Mouse (Mus musculus) spleen, adult 2 months (tissue): ENCODE measurements at regions not wholly inside any gene's neighbourhood (a gene's known extent, or its start where the extent isn't known, plus 50 kb on each side); places are given as distances from the start of the nearest gene placed in this dataset.

ENCODE experiments used
- DNase-seq, 2 experiments: peaks; one replicate each; pipeline versions ENCODE4 v3.0.0 to v3.0.0-alpha.2; 2012 to 2021; ENCODE audit warnings: low spot score in 2 of 2, low read depth in 1 of 2
- H3K27ac ChIP-seq: fragments of 200-500 bp; 2 replicates; pipeline ENCODE4 v1.5.1; 2012; ENCODE audit warnings: low read length, inconsistent platforms; ENCODE audit not compliant: insufficient read depth
- H3K27me3 ChIP-seq: fragments of 200-500 bp; 2 replicates; pipeline ENCODE4 v1.6.1; 2012; ENCODE audit warnings: mild to moderate bottlenecking, moderate library complexity, low read length, inconsistent platforms; ENCODE audit not compliant: control insufficient read depth, insufficient read depth
- H3K36me3 ChIP-seq: fragments of 200-500 bp; 2 replicates; pipeline ENCODE4 v1.6.1; 2012; ENCODE audit warnings: mild to moderate bottlenecking, low read length, inconsistent platforms; ENCODE audit not compliant: control insufficient read depth, insufficient read depth
- H3K4me1 ChIP-seq: fragments of 200-500 bp; 2 replicates; pipeline ENCODE4 v1.6.1; 2011; ENCODE audit warnings: inconsistent platforms; ENCODE audit not compliant: control insufficient read depth, insufficient read depth, insufficient read length
- H3K4me3 ChIP-seq: fragments of 200-500 bp; 2 replicates; pipeline ENCODE4 v1.5.1; 2011; ENCODE audit warnings: mild to moderate bottlenecking, inconsistent platforms; ENCODE audit not compliant: insufficient read depth, insufficient read length; ENCODE audit errors: extremely low read depth
- CTCF ChIP-seq: fragments of 200-500 bp; IDR thresholded peaks from 2 replicates; pipeline ENCODE4 v1.5.1; 2011; ENCODE audit warnings: mild to moderate bottlenecking, inconsistent platforms; ENCODE audit not compliant: insufficient read depth, insufficient read length, insufficient replicate concordance; ENCODE audit errors: extremely low read depth
- POLR2A ChIP-seq: fragments of 200-500 bp; IDR thresholded peaks from 2 replicates; pipeline ENCODE4 v1.6.1; 2011; ENCODE audit warnings: low read depth, low read length, inconsistent platforms
- WGBS: fragments of 180-500 bp; shearing (Covaris S2); methylation state at CpG from one replicate; pipeline ENCODE4 v1.1.7; 2018; 5-methylcytosine and 5-hydroxymethylcytosine counted together

GRCm38 (mm10) chr17:85845059-85845458 is 157.0 kb upstream of the Six2 start:
- H3K27ac ChIP-seq: no peak overlapping the region
- H3K36me3 ChIP-seq: no peaks in the 10 kb centered on the region
- no peaks in the 10 kb centered on the region for H3K27me3 ChIP-seq
- no peaks in the 10 kb centered on the region for H3K4me1 ChIP-seq
- TF ChIP-seq CTCF: no peak
- DNase-seq: no peak
- 90% methylated on average over 6 of the region's 6 CpGs for WGBS
- H3K4me3 ChIP-seq: no peak overlapping the region

- WGBS: 92% methylated on average over 13 of the region's 13 CpGs
- no peak overlapping the region for H3K4me3 ChIP-seq
- DNase-seq: no peak
- TF ChIP-seq CTCF (no peak), POLR2A (no peak)
- no peaks in the 10 kb centered on the region for H3K27me3 ChIP-seq
- H3K27ac ChIP-seq: no peak overlapping the region
- no peaks in the 10 kb centered on the region for H3K36me3 ChIP-seq
- H3K4me1 ChIP-seq: no peaks in the 10 kb centered on the region
These were observed 156.4 kb upstream of the Six2 start for GRCm38 (mm10) chr17:85844486-85844885.

DNA sequence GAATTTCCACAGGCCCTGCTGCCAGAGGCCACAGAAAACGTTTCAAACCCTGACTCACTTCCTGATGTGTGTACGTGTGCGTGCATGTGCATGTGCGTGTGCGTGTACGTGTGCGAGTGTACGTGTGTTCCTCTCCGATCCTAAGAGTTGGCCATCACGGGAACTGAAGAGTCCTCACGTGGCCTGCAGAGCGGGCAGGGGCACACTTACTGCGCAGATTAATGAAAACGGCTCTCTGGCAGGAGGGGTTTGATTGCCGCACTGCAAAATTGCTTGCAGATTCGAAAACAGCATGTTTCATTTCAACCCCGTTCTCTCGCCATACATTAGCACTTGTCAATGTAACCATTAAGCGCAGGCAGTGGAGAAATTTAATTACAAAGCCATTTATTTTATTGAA is 135.0 kb upstream of the Six2 start:
- TF ChIP-seq POLR2A (no peak), CTCF (no peak)
- Histone ChIP-seq H3K27me3 (no peaks in the 10 kb centered on the region), H3K4me1 (no peaks in the 10 kb centered on the region), H3K4me3 (no peak overlapping the region), H3K27ac (no peak overlapping the region), H3K36me3 (no peaks in the 10 kb centered on the region)
- WGBS: 89% methylated on average over 19 of the region's 19 CpGs
- no peak for DNase-seq

GRCm38 (mm10) chr17:85821861-85822260 is 133.8 kb upstream of the Six2 start:
- no peak overlapping the region for H3K4me3 ChIP-seq
- WGBS: 62% methylated on average over 4 of the region's 4 CpGs
- no peaks in the 10 kb centered on the region for H3K27me3 ChIP-seq
- TF ChIP-seq CTCF: no peak
- no peak for TF ChIP-seq POLR2A
- no peaks in the 10 kb centered on the region for H3K36me3 ChIP-seq
- no peak overlapping the region for H3K27ac ChIP-seq
- no peak for DNase-seq
- no peaks in the 10 kb centered on the region for H3K4me1 ChIP-seq

DNA sequence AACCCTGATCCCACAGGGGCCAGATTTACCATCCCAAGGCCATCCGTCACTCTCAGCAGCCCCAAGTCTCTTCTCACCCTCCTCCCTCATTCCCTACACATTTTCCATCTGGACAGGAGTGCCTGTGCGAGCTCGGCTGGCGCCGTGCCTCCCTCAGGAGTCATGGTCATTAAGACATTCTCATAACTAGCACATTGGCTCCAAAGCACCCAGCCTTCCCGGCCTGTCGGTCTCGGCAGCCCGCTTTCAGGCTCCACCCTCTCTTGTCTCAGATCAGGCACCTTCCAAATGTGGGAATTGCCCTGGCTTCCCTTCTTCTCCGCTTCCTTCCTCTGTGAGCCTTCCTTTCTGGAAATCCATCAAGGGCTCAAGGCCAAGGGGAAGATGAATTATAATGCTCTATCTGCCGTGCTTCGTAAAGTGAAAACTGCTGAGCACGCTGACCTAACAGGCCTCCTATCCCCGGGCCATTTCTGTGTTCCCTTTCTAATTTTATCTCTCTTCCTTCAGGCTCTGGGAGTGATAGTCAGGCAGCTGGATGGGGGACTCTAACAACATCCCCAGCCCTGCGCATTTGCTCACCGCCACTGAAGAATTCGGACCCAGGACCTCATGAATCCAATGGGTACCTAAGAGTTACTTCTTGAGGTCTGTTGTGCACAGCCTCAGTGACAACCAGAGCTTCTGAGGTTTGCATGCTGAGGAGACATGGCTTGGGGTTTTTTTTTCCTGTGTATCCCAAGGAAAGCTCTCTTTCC is 130.2 kb upstream of the Six2 start:
- 88% methylated on average over 17 of the region's 17 CpGs for WGBS
- no peaks in the 10 kb centered on the region for H3K27me3 ChIP-seq
- H3K27ac ChIP-seq: no peak overlapping the region
- no peaks in the 10 kb centered on the region for H3K4me1 ChIP-seq
- TF ChIP-seq POLR2A (no peak), CTCF (no peak)
- no peaks in the 10 kb centered on the region for H3K36me3 ChIP-seq
- DNase-seq: no peak
- no peak overlapping the region for H3K4me3 ChIP-seq

GRCm38 (mm10) chr17:85816521-85816920 is 128.4 kb upstream of the Six2 start:
- no peak for DNase-seq
- WGBS: 87% methylated on average over 8 of the region's 8 CpGs
- no peaks in the 10 kb centered on the region for H3K27me3 ChIP-seq

GRCm38 (mm10) chr17:85816056-85816455 is 128.0 kb upstream of the Six2 start:
- 92% methylated on average over 8 of the region's 8 CpGs for WGBS

More at GRCm38 (mm10) chr17:85816521-85816920, 128.4 kb upstream of the Six2 start:
- TF ChIP-seq CTCF: no peak
- no peak for TF ChIP-seq POLR2A
- Histone ChIP-seq H3K4me3 (no peak overlapping the region), H3K27ac (no peak overlapping the region), H3K4me1 (no peaks in the 10 kb centered on the region), H3K36me3 (no peaks in the 10 kb centered on the region)

More at GRCm38 (mm10) chr17:85816056-85816455, 128.0 kb upstream of the Six2 start:
- no peaks in the 10 kb centered on the region for H3K4me1 ChIP-seq
- no peak overlapping the region for H3K4me3 ChIP-seq
- H3K27me3 ChIP-seq: no peaks in the 10 kb centered on the region
- no peaks in the 10 kb centered on the region for H3K36me3 ChIP-seq
- TF ChIP-seq CTCF: no peak
- TF ChIP-seq POLR2A: no peak
- DNase-seq: no peak
- no peak overlapping the region for H3K27ac ChIP-seq
